Mouse (Mus musculus): ENCODE results near the gene Garnl3.

DNA sequence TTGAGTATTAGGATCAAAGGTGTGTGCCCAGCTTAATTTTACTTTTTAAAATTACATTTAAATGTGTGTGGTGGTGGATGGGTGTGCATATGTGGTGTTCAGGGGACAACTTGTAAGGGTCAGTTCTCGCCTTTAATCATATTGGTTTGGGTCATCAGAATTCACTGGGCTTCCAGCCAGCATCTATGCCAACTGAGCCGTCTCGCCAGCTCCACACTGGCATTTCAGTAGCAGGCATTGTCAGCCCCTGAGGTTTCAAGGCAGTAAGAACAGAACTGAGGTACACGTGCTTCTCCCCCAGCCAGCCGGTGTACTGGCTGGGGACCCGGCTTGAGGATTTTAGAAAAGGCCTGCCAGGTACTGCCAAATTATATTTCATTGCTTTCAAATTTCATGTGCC, 134.4 kb downstream of the Garnl3 start:
- TF ChIP-seq CTCF (IDR thresholded peaks at IDR 0.05; ENCODE audit: low read depth), result no peak
- no peak for TF ChIP-seq EP300 (IDR thresholded peaks at IDR 0.05; ENCODE audit: low read depth)
